Mouse (Mus musculus) lung, postnatal 25 days (tissue): ENCODE results near the gene Spats2l.

Experiments used
- DNase-seq: peaks from one replicate; pipeline ENCODE4 v3.0.0; 2022; ENCODE audit warnings: low spot score

Spats2l gene

GRCm38 (mm10) chr1:57824966-57825759 lies 51.2 kb downstream of the Spats2l start:
- DNase-seq, result no peak

GRCm38 (mm10) chr1:57826245-57826644 lies 52.3 kb downstream of the Spats2l start:
- DNase-seq, result no peak

GRCm38 (mm10) chr1:57833145-57833544 lies 59.2 kb downstream of the Spats2l start:
- no peak for DNase-seq

- no peak for DNase-seq
Measured at GRCm38 (mm10) chr1:57835128-57835527, 61.2 kb downstream of the Spats2l start.

- no peak for DNase-seq
Measured at GRCm38 (mm10) chr1:57836686-57837317, 62.8 kb downstream of the Spats2l start.

GRCm38 (mm10) chr1:57839863-57840262 lies 65.9 kb downstream of the Spats2l start:
- DNase-seq, result no peak

- DNase-seq, result no peak
Measured at GRCm38 (mm10) chr1:57845054-57845722, 71.2 kb downstream of the Spats2l start.

- DNase-seq, result no peak
Measured at GRCm38 (mm10) chr1:57846856-57847698, 73.1 kb downstream of the Spats2l start.

GRCm38 (mm10) chr1:57849087-57849486 lies 75.1 kb downstream of the Spats2l start:
- DNase-seq, result no peak

GRCm38 (mm10) chr1:57849916-57850315 lies 76.0 kb downstream of the Spats2l start:
- DNase-seq, result peak; percentile 88

GRCm38 (mm10) chr1:57851871-57852270 lies 77.9 kb downstream of the Spats2l start:
- DNase-seq, result no peak

- peak; percentile 40 for DNase-seq
Measured at GRCm38 (mm10) chr1:57852562-57853271, 78.8 kb downstream of the Spats2l start.

- DNase-seq, result no peak
Measured at GRCm38 (mm10) chr1:57857799-57858198, 83.8 kb downstream of the Spats2l start.

- no peak for DNase-seq
Measured at GRCm38 (mm10) chr1:57862024-57862423, 88.1 kb downstream of the Spats2l start.

GRCm38 (mm10) chr1:57868651-57869050 lies 94.7 kb downstream of the Spats2l start:
- DNase-seq, result peak; percentile 14

GRCm38 (mm10) chr1:57872006-57872405 lies 98.0 kb downstream of the Spats2l start:
- peak; percentile 6 for DNase-seq

GRCm38 (mm10) chr1:57873996-57874395 lies 100.0 kb downstream of the Spats2l start:
- no peak for DNase-seq

- no peak for DNase-seq
Measured at GRCm38 (mm10) chr1:57875109-57875508, 101.1 kb downstream of the Spats2l start.

GRCm38 (mm10) chr1:57875512-57875911 lies 101.5 kb downstream of the Spats2l start:
- DNase-seq, result no peak

GRCm38 (mm10) chr1:57878957-57879356 lies 105.0 kb downstream of the Spats2l start:
- no peak for DNase-seq

- peak; percentile 9 for DNase-seq
Measured at GRCm38 (mm10) chr1:57884867-57885266, 110.9 kb downstream of the Spats2l start.
